Mouse (Mus musculus): ENCODE measurements at regions not wholly inside any gene's neighbourhood (a gene's known extent, or its start where the extent isn't known, plus 50 kb on each side); places are given as distances from the start of the nearest gene placed in this dataset.

- Histone ChIP-seq H3K4me3 (ENCODE audit: insufficient read depth, low read depth, low read length) (no peak overlapping the region), H3K4me1 (ENCODE audit: control insufficient read depth, insufficient read depth, insufficient read length, low read length) (no peaks in the 10 kb centered on the region), H3K27ac (replicated peaks; ENCODE audit: low read depth, low read length) (no peak overlapping the region)
Measured at GRCm38 (mm10) chr9:35328503-35328902, 60.8 kb downstream of the Rpusd4 start.

DNA sequence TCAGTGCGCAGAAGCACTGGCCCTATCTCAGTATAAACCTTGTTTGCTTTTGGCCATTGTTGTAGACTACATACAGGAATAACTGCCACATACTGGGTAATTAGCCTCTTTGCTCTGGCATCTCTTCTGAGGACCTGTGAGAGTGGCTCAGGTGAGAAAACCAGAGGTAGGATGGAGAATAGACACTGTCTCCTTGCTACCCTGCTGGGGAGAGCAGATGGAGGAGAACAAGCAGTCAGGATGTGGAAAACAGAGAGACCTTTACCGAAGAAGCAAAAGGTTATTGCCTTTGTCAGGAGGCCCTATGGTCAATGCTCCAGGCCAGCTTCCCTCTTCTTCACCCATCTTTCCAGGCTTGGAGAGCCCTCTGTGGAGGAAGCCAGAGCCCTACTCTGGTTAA, 62.7 kb downstream of the Rpusd4 start:
- H3K4me3 ChIP-seq (ENCODE audit: insufficient read depth, low read depth, low read length), result no peak overlapping the region
- H3K4me1 ChIP-seq (ENCODE audit: control insufficient read depth, insufficient read depth, insufficient read length, low read length), result 0 out of 2 replicates have a peak, but pooled peaks cover 3% of the 10 kb centered on the region
- no peak overlapping the region for H3K27ac ChIP-seq (replicated peaks; ENCODE audit: low read depth, low read length)

GRCm38 (mm10) chr9:35331241-35331680, 63.6 kb downstream of the Rpusd4 start:
- H3K4me1 ChIP-seq (ENCODE audit: control insufficient read depth, insufficient read depth, insufficient read length, low read length), result peaks cover 8% of the 10 kb centered on the region
- H3K27ac ChIP-seq (replicated peaks; ENCODE audit: low read depth, low read length), result no peak overlapping the region
- no peak overlapping the region for H3K4me3 ChIP-seq (ENCODE audit: insufficient read depth, low read depth, low read length)

- Histone ChIP-seq H3K4me1 (ENCODE audit: control insufficient read depth, insufficient read depth, insufficient read length, low read length) (peaks cover 12% of the 10 kb centered on the region), H3K27ac (replicated peaks; ENCODE audit: low read depth, low read length) (no peak overlapping the region), H3K4me3 (ENCODE audit: insufficient read depth, low read depth, low read length) (no peak overlapping the region)
Measured at GRCm38 (mm10) chr9:35332688-35333630, 65.3 kb downstream of the Rpusd4 start.

GRCm38 (mm10) chr9:35333631-35334005, 66.0 kb downstream of the Rpusd4 start:
- Histone ChIP-seq H3K4me3 (ENCODE audit: insufficient read depth, low read depth, low read length) (no peak overlapping the region), H3K4me1 (ENCODE audit: control insufficient read depth, insufficient read depth, insufficient read length, low read length) (peaks cover 12% of the 10 kb centered on the region), H3K27ac (replicated peaks; ENCODE audit: low read depth, low read length) (no peak overlapping the region)

DNA sequence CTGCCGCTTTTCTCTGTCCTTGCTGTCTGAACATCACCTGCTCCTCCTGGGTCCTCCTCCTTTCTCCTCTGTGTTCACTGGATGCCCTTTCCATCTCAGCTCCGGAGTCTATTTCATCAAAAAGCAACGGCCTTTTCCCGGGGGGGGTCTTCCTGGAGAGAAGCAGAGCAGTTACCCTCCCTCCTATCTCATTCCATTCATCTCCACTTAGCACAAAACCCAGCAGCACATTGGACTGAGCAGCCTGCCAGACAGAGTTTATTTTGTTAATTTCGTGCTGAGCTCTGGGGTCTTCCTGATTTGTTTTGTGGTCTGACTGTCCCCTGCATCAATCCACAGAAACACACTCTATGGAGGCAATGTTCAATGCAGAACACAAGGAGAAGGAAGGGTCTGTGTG, 66.9 kb downstream of the Rpusd4 start:
- Histone ChIP-seq H3K27ac (replicated peaks; ENCODE audit: low read depth, low read length) (no peak overlapping the region), H3K4me1 (ENCODE audit: control insufficient read depth, insufficient read depth, insufficient read length, low read length) (peaks cover 16% of the 10 kb centered on the region), H3K4me3 (ENCODE audit: insufficient read depth, low read depth, low read length) (no peak overlapping the region)

GRCm38 (mm10) chr9:35335181-35335580, 67.5 kb downstream of the Rpusd4 start:
- no peak overlapping the region for H3K4me3 ChIP-seq (ENCODE audit: insufficient read depth, low read depth, low read length)
- peaks cover 22% of the 10 kb centered on the region for H3K4me1 ChIP-seq (ENCODE audit: control insufficient read depth, insufficient read depth, insufficient read length, low read length)
- no peak overlapping the region for H3K27ac ChIP-seq (replicated peaks; ENCODE audit: low read depth, low read length)

GRCm38 (mm10) chr9:35335888-35336700, 68.4 kb downstream of the Rpusd4 start:
- no peak overlapping the region for H3K4me3 ChIP-seq (ENCODE audit: insufficient read depth, low read depth, low read length)
- H3K4me1 ChIP-seq (ENCODE audit: control insufficient read depth, insufficient read depth, insufficient read length, low read length), result peaks cover 30% of the 10 kb centered on the region
- 0 out of 2 replicates have a peak overlapping the region, but pooled peaks have one; percentile 28 for H3K27ac ChIP-seq (replicated peaks; ENCODE audit: low read depth, low read length)

DNA sequence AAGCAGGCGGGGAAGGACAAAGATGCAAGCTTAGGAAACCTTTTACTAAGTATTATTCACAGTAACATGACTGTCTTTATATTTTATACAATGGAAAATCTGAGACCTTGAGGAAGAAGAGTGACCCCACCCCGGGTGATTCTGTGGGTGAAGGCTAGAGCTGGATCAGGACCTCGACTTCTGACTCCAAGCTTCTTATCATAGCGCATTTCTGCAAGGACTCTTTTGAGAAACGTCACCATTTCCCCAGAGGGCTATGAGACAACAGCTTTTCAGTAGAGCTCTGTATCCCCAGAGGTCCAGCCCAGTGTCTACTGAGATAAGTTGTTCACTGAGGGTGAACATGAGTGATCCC, 69.0 kb downstream of the Rpusd4 start:
- Histone ChIP-seq H3K4me3 (ENCODE audit: insufficient read depth, low read depth, low read length) (no peak overlapping the region), H3K4me1 (ENCODE audit: control insufficient read depth, insufficient read depth, insufficient read length, low read length) (peaks cover 36% of the 10 kb centered on the region), H3K27ac (replicated peaks; ENCODE audit: low read depth, low read length) (no peak overlapping the region)

- Histone ChIP-seq H3K4me3 (ENCODE audit: insufficient read depth, low read depth, low read length) (no peak overlapping the region), H3K27ac (replicated peaks; ENCODE audit: low read depth, low read length) (no peak overlapping the region), H3K4me1 (ENCODE audit: control insufficient read depth, insufficient read depth, insufficient read length, low read length) (peaks cover 38% of the 10 kb centered on the region)
Measured at GRCm38 (mm10) chr9:35338858-35339257, 71.2 kb downstream of the Rpusd4 start.

- peak overlapping the region; percentile 38 for H3K27ac ChIP-seq (replicated peaks; ENCODE audit: low read depth, low read length)
- H3K4me3 ChIP-seq (ENCODE audit: insufficient read depth, low read depth, low read length), result no peak overlapping the region
- peaks cover 38% of the 10 kb centered on the region for H3K4me1 ChIP-seq (ENCODE audit: control insufficient read depth, insufficient read depth, insufficient read length, low read length)
Measured at GRCm38 (mm10) chr9:35339492-35340262, 72.0 kb downstream of the Rpusd4 start.

DNA sequence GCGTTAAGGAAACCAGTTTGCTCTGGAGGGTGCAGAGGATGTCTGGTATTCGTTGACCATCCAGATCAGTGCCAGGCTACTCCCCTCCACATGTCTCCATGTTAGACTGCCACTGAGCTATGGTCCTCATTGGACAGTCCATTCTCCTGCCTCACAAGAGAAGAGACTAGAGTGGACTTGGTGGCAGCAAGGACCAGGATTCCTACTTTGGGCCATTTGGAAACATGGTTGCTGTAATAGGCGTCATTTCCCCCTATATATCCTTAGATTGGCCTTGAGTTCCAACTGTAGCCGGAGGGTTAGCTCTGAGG, 72.6 kb downstream of the Rpusd4 start:
- H3K4me1 ChIP-seq (ENCODE audit: control insufficient read depth, insufficient read depth, insufficient read length, low read length), result peaks cover 35% of the 10 kb centered on the region
- H3K4me3 ChIP-seq (ENCODE audit: insufficient read depth, low read depth, low read length), result no peak overlapping the region
- peak overlapping the region; percentile 38 for H3K27ac ChIP-seq (replicated peaks; ENCODE audit: low read depth, low read length)

GRCm38 (mm10) chr9:35340811-35341210, 73.1 kb downstream of the Rpusd4 start:
- peak overlapping the region; percentile 86 for H3K27ac ChIP-seq (replicated peaks; ENCODE audit: low read depth, low read length)
- H3K4me3 ChIP-seq (ENCODE audit: insufficient read depth, low read depth, low read length), result no peak overlapping the region
- H3K4me1 ChIP-seq (ENCODE audit: control insufficient read depth, insufficient read depth, insufficient read length, low read length), result peaks cover 33% of the 10 kb centered on the region

DNA sequence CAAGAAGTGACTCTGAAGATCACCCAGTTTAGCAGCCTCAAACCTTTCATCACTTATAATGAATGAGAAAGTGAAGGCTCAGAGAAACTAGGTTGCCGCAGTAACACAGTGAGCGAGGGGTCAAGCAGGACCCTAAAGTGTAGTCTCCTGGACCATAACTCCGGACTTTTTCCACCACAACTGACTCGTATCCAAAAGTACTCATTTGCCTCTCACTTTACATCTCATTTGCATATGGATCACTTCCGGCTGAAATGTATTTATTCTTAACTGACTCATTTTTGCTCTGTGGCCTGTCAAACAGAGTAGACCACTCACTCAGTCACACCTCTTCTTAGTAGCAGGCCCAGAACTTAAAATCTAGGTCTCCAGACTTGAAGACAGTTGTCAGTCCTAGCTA, 73.7 kb downstream of the Rpusd4 start:
- H3K27ac ChIP-seq (replicated peaks; ENCODE audit: low read depth, low read length), result peak overlapping the region; percentile 86
- H3K4me3 ChIP-seq (ENCODE audit: insufficient read depth, low read depth, low read length), result no peak overlapping the region
- H3K4me1 ChIP-seq (ENCODE audit: control insufficient read depth, insufficient read depth, insufficient read length, low read length), result peaks cover 29% of the 10 kb centered on the region

DNA sequence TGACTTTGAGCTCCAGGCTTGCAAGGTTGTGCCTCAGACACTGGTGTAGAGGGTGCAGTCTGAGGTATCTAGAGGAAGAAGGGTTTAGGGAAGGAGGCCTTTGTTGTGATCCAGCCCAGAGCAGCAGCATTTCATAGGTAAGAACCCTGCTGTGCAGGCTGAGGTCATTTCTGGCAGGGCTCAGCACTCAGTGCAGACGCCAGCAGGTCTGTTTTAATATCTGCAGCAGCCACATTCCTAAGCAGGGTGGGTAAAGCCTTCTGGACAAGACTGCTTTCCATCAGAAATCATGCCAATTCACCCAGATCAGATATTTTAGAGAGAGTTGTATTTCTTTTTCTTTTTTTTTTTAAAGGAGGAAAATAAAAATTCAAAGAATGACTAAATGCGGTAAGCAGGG, 74.8 kb downstream of the Rpusd4 start:
- Histone ChIP-seq H3K4me3 (ENCODE audit: insufficient read depth, low read depth, low read length) (no peak overlapping the region), H3K4me1 (ENCODE audit: control insufficient read depth, insufficient read depth, insufficient read length, low read length) (peaks cover 26% of the 10 kb centered on the region), H3K27ac (replicated peaks; ENCODE audit: low read depth, low read length) (peak overlapping the region; percentile 86)

Data from brown adipose tissue, adult 24 weeks (tissue).